Mouse (Mus musculus) G1E (cell line): ENCODE measurements around the gene Mgll.

Experiments used
- CTCF ChIP-seq: IDR thresholded peaks from 2 replicates; pipeline ENCODE4 v1.5.1; 2012; ENCODE audit warnings: low read depth, low read length, inconsistent platforms, mixed read lengths
- GATA1 ChIP-seq: IDR thresholded peaks from 2 replicates; pipeline ENCODE4 v1.6.1; 2012; ENCODE audit warnings: borderline replicate concordance, low read length, inconsistent platforms, mixed read lengths
- GATA2 ChIP-seq: IDR thresholded peaks from 2 replicates; pipeline ENCODE4 v1.6.1; 2012; ENCODE audit warnings: low read depth, low read length, inconsistent platforms, borderline replicate concordance
- TAL1 ChIP-seq: conservative IDR thresholded peaks from 2 replicates; pipeline ENCODE4 v1.6.1; 2012; ENCODE audit warnings: low read depth, low read length, inconsistent platforms, mixed read lengths

DNA sequence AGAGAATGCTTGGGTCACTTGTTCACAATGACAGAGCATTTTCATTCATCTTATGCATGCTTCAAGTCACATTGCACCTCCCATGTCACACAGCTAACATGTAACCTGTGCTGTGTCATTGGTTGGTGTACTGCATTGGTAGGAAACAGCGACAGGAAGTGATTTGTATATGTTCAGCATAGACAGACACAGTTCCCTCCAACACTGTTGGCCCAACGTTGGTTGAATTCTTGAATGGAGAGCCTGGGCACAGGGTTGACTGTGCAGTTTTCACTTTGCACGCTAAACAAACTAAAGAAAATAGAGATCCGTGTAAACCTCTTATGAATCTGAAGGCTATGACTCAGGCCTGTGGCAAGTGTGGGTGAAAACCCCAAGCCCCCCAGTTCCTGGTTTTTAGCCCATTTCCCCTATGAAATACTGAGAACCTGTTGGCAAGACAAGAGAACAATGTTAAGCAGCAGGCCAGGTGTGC lies 10.0 kb upstream of the Mgll start:
- no peak for TF ChIP-seq CTCF
- TF ChIP-seq GATA1: no peak
- no peak for TF ChIP-seq GATA2
- TF ChIP-seq TAL1: no peak
